Mouse (Mus musculus) embryonic fibroblast, embryonic 13.5 days (primary cell): Measurements from ENCODE around the gene Amotl2. TPM values are rescaled to one million over a fixed set of nuclear protein-coding genes. Genes with fewer than 3 reads are reported as not detected.

Experiments used
- H3K27ac ChIP-seq: 2 replicates; pipeline ENCODE4 v1.5.1; 2012; ENCODE audit warnings: low read length, control low read depth, inconsistent platforms; ENCODE audit not compliant: insufficient read depth
- H3K4me1 ChIP-seq: 2 replicates; pipeline ENCODE4 v1.6.1; 2011; ENCODE audit warnings: low read length; ENCODE audit not compliant: control insufficient read depth, insufficient read depth
- H3K4me3 ChIP-seq: 2 replicates; pipeline ENCODE4 v1.5.1; 2011; ENCODE audit warnings: mild to moderate bottlenecking, control low read depth, low read length; ENCODE audit not compliant: insufficient read depth
- CTCF ChIP-seq: IDR thresholded peaks from 2 replicates; pipeline ENCODE4 v1.5.1; 2011; ENCODE audit warnings: mild to moderate bottlenecking, control low read depth, low read length, moderate library complexity, borderline replicate concordance; ENCODE audit not compliant: insufficient read depth
- POLR2A ChIP-seq: IDR thresholded peaks from 2 replicates; pipeline ENCODE4 v1.6.1; 2011; ENCODE audit warnings: low read depth, mild to moderate bottlenecking, control low read depth, low read length, moderate library complexity
- polyA plus RNA-seq: library from polyadenylated mRNA; stranded (reverse); fragments of >200 nt; gene quantifications from 2 replicates; pipeline ENCODE4 v1.2.4, GENCODE M21; 2011; ENCODE audit warnings: low read depth; ENCODE audit not compliant: missing spikeins, insufficient read length

Amotl2 gene
- polyA plus RNA-seq: 135 and 188 TPM in 2 replicates

DNA sequence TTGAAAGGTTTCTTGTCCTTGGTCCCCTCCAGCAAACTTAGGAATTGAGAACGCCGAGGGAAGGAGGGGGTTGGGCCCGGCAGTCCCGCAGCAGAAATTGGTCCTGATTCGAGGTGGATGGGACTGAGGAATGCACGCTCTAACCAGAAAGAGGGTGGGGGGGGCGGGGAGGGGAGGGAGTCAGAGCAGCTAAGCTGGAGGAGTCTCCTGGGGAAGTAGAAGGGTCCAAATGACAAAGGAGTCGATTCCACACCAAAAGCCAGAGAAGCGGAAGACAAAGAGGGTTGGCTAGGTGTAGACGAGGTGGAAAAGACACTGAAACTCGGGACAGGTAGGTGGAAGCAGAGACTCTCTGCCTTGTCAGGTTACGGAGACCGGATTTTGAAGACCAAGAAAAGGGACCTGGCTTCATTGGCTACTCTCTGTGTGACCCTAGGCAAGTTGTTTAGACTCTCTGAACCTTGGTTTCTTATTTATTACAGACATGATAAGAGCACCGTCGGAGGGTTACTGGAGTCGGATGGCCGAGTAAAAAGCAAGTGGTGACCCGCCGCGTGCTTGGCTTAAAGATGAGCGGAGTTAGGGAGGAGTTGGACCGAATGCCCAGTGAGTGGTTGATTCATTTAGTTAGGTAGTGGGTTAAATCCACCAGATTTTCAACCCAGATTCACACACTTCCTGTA lies at the start of gene Amotl2:
TSS of gene Amotl2 (plus strand) at position 192 of the 683 bp plus-strand sequence.
- Histone ChIP-seq H3K4me3 (peak within 1 kb of the TSS; percentile 50), H3K27ac (peak within 1 kb of the TSS; percentile 90), H3K4me1 (peaks cover 15% of the 10 kb centered on the region)
- TF ChIP-seq CTCF (no peak), POLR2A (peak; percentile 45; the same call in 1 of the 2 replicates)

DNA sequence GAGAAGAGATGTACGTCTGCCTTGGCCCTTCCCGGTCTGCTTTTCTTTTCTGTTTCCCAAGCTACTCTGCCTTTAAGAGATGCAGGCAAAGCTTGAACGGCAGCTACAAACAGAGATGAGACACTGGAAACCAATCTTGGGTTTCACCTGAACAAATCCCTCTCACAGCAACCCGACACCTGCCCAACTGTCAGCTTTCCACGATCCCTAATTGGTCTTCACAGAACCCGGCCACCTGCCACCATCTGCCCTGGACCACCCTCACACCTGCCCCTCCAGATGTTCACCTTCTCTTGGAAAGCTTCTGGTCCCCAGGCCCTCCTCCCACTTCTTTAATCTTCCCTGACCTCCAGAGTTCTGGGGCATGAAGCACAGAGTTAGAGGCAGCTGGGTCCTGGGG lies 48.4 kb upstream of the Amotl2 start:
- no peak for TF ChIP-seq POLR2A
- no peak for TF ChIP-seq CTCF
- Histone ChIP-seq H3K27ac (no peak overlapping the region), H3K4me1 (peaks cover 3% of the 10 kb centered on the region; the same call in 1 of the 2 replicates), H3K4me3 (no peak overlapping the region)

GRCm38 (mm10) chr9:102668906-102669305 lies 47.6 kb upstream of the Amotl2 start:
- Histone ChIP-seq H3K4me1 (peaks cover 4% of the 10 kb centered on the region; the same call in 1 of the 2 replicates), H3K4me3 (no peak overlapping the region), H3K27ac (no peak overlapping the region)
- no peak for TF ChIP-seq POLR2A
- TF ChIP-seq CTCF: no peak

- Histone ChIP-seq H3K4me1 (peaks cover 4% of the 10 kb centered on the region; the same call in 1 of the 2 replicates), H3K27ac (peak overlapping the region; percentile 68), H3K4me3 (no peak overlapping the region)
- TF ChIP-seq POLR2A (no peak), CTCF (no peak)
Measured at GRCm38 (mm10) chr9:102673381-102673780, 43.1 kb upstream of the Amotl2 start.

DNA sequence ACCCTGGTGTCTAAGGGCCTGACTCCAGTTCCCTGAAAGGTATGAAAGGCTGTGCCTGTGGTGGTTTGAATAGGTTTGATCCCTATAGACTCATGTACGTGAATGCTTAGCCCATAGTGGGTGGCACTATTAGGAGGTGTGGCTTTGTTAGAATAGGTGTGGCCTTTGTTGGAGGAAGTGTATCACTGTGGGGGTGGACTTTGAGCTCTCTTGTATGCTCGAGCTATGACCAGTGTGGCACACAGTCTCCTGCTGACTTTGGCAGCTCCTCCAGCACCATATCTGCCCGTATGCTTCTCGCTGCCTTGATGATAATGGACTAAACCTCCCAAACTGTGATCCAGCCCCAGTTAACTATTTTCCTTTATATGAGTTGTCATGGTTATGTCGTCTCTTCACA lies 40.5 kb upstream of the Amotl2 start:
- Histone ChIP-seq H3K4me3 (no peak overlapping the region), H3K27ac (no peak overlapping the region), H3K4me1 (peaks cover 4% of the 10 kb centered on the region; the same call in 1 of the 2 replicates)
- TF ChIP-seq POLR2A (no peak), CTCF (no peak)

DNA sequence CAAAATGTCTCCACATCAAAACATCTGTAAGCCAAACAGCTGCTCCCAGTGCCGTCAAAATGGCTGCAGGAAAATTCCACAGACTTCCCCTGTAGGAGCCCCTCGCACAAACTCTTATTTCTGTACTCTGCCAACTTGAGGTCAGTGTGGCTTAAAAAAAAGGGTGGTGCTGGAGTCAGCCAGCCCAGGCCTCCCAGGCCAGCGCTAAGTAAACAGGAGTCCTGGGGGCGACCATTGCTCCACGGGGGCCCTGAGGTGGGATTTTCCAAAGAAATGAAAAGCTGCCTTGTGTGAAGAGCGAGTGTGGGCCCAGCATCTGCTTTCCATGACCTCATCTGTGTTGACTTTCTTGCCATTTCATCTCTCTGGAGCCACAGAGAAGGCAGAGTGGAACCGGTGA lies 35.0 kb upstream of the Amotl2 start:
- no peaks in the 10 kb centered on the region for H3K4me1 ChIP-seq
- H3K27ac ChIP-seq: no peak overlapping the region
- H3K4me3 ChIP-seq: no peak overlapping the region
- TF ChIP-seq CTCF: no peak
- TF ChIP-seq POLR2A: no peak

DNA sequence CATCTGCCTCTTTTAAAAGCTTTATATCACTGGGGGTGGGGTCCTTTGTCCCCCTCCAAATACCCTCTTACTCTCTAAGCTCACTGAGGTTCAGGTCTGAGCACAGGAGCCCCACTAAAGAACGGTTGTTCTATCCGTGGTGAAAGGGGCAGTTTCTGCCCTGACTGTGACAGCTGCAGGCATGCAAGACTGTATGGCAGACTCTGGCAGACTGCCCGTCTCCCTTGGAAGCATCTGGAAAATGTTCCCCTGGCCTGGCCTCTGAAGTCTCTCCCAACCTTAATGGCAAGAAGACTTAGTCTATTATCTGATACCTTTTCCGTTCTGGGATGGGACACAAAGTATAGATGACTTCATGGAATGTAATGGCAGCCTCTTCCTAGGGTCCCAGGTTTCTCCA lies 28.5 kb upstream of the Amotl2 start:
- no peak overlapping the region for H3K27ac ChIP-seq
- H3K4me3 ChIP-seq: no peak overlapping the region
- no peaks in the 10 kb centered on the region for H3K4me1 ChIP-seq
- no peak for TF ChIP-seq POLR2A
- no peak for TF ChIP-seq CTCF

DNA sequence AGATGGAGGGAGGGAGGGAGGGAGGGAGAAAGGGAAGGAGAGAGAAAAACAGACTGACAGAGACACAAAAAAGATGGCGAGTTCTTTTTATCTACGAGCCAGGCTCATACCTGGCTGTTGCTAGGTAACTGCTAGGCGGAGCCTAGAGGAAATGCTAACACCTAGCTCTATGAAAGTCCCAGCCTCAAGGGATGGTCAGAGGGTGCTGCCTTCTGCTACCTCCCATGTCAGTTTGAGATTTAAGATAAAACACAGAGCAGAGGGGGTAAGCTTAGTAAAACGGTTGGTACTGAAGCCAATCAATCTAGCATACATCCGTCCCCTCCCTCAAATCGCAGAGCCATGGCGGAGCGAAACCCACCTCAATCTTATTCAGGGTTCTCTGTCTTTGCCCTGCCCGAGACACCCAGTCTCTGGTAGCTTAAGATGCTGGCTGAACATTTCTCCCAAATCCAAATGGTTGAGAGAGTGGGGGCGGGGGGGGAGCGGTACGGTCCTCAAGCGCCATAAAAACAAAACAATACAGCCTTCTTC lies 27.0 kb upstream of the Amotl2 start:
- no peak overlapping the region for H3K27ac ChIP-seq
- H3K4me3 ChIP-seq: peak overlapping the region; percentile 42
- H3K4me1 ChIP-seq: no peaks in the 10 kb centered on the region

GRCm38 (mm10) chr9:102689940-102690642 lies 26.4 kb upstream of the Amotl2 start:
- Histone ChIP-seq H3K27ac (no peak overlapping the region), H3K4me1 (no peaks in the 10 kb centered on the region), H3K4me3 (peak overlapping the region; percentile 42)
- TF ChIP-seq POLR2A: no peak
- TF ChIP-seq CTCF: no peak

More for the DNA sequence above, 27.0 kb upstream of the Amotl2 start:
- TF ChIP-seq POLR2A (no peak), CTCF (no peak)

DNA sequence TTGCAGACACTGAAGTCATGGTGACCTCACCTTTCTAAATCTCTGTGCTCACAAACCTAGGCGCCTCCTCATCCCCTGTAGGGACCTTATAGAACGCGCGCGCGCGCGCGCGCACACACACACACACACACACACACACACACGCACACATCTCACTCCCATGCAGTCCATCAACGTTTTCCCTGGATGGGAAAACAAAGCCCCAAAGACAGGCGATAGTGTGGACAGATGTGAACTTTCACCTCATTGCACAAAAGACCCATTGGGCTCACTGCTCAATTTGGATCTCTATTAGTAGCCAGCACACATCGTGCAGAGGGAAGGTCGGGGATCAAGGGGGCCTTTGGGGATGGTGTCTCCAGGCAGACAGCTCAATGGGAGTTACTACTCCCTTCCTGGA lies 25.6 kb upstream of the Amotl2 start:
- Histone ChIP-seq H3K4me1 (no peaks in the 10 kb centered on the region), H3K27ac (no peak overlapping the region), H3K4me3 (peak overlapping the region; percentile 42)
- TF ChIP-seq POLR2A: no peak
- no peak for TF ChIP-seq CTCF
